Mouse (Mus musculus): ENCODE measurements around the gene Echs1.

DNA sequence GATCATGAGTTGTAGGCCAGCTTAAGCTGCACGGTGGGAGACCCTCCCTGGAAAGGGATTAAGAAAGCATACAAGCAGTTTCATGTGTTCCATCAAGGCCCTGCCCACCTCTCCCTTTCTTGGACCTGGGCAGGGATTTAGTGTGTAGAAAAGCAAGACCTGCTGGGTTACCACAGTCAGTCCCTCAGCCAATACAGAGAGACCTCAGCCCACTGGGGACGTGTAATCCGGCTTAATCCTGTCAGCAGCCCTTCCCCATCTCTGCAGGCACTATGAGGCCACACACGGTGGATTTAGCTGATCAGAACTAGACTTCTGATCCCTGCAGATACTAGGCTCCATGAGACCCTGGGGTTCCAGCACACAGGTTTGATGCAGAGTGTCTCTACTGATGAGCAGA lies 56.7 kb downstream of the Echs1 start:
- TF ChIP-seq EP300 (IDR thresholded peaks at IDR 0.05; ENCODE audit: insufficient read depth, low read depth, low read length) (no peak), POLR2A (IDR thresholded peaks at IDR 0.05; ENCODE audit: insufficient read depth, low read length) (no peak)

Measured in ES-Bruce4 (cell line).